Mouse (Mus musculus) limb, embryonic 14.5 days (tissue): ENCODE data around the gene Plxnc1. TPM values are rescaled to one million over a fixed set of nuclear protein-coding genes. Genes with fewer than 3 reads are reported as not detected.

Experiments
- ATAC-seq: fragments of 200-750 bp; cut with Nextera tagmentation; 2 replicates; pipeline ENCODE4 v1.8.0; 2017; ENCODE audit warnings: low read depth, moderate number of reproducible peaks, moderate TSS enrichment; ENCODE audit not compliant: low FRiP score
- DNase-seq: peaks from one replicate; pipeline ENCODE4 v3.0.0-alpha.2; 2015; ENCODE audit warnings: low spot score
- H3K27ac ChIP-seq: fragments of 300-500 bp; sonication (generic); replicated peaks from 2 replicates; pipeline ENCODE4 v1.5.1; 2014; ENCODE audit warnings: low read depth, mild to moderate bottlenecking, low read length, moderate library complexity, mixed read lengths
- H3K27me3 ChIP-seq: fragments of 300-500 bp; sonication (generic); 2 replicates; pipeline ENCODE4 v1.6.1; 2014; ENCODE audit warnings: low read length, mixed read lengths; ENCODE audit not compliant: control insufficient read depth, insufficient read depth
- H3K36me3 ChIP-seq: fragments of 300-500 bp; sonication (generic); 2 replicates; pipeline ENCODE4 v1.6.1; 2014; ENCODE audit warnings: mild to moderate bottlenecking, low read length, moderate library complexity, mixed read lengths; ENCODE audit not compliant: control insufficient read depth, insufficient read depth
- H3K4me1 ChIP-seq: fragments of 300-500 bp; sonication (generic); 2 replicates; pipeline ENCODE4 v1.6.1; 2014; ENCODE audit warnings: antibody characterized with exemption, low read length, mixed read lengths; ENCODE audit not compliant: control insufficient read depth, insufficient read depth
- H3K4me2 ChIP-seq: fragments of 300-500 bp; sonication (generic); replicated peaks from 2 replicates; pipeline ENCODE4 v1.6.1; 2014; ENCODE audit warnings: low read depth, mild to moderate bottlenecking, low read length, moderate library complexity; ENCODE audit not compliant: severe bottlenecking
- H3K4me3 ChIP-seq: fragments of 300-500 bp; sonication (generic); replicated peaks from 2 replicates; pipeline ENCODE4 v1.5.1; 2014; ENCODE audit warnings: low read length
- H3K9ac ChIP-seq: fragments of 300-500 bp; sonication (generic); 2 replicates; pipeline ENCODE4 v1.6.1; 2014; ENCODE audit warnings: mild to moderate bottlenecking, low read depth, low read length, moderate library complexity; ENCODE audit not compliant: severe bottlenecking
- H3K9me3 ChIP-seq: fragments of 300-500 bp; sonication (generic); 2 replicates; pipeline ENCODE4 v1.6.1; 2016; ENCODE audit warnings: low read length; ENCODE audit not compliant: control insufficient read depth
- POLR2A ChIP-seq: fragments of 200-500 bp; IDR thresholded peaks from 2 replicates; pipeline ENCODE4 v1.8.0; 2012; ENCODE audit warnings: inconsistent platforms, mild to moderate bottlenecking, moderate library complexity, borderline replicate concordance; ENCODE audit not compliant: insufficient read depth, insufficient read length; ENCODE audit errors: extremely low read depth
- WGBS: fragments of 180-500 bp; shearing (Covaris S2); extraction: QIAGEN DNeasy Blood & Tissue Kit; methylation state at CpG from one replicate; pipeline ENCODE4 v1.1.7; 2014; 5-methylcytosine and 5-hydroxymethylcytosine counted together
- polyA plus RNA-seq, 2 experiments: library from polyadenylated mRNA; depleted of rRNA in 1 of 2; stranded (reverse) in 1 of 2; unstranded in 1 of 2; fragments of >200 nt; fragmentation: Nextera tagmentation in 1 of 2; extraction: Ambion mirVana in 1 of 2; gene quantifications; 2 replicates each; pipeline versions ENCODE4 v1.2.1 to v1.2.3; 2012 to 2014

Plxnc1 gene
- polyA plus RNA-seq, 2 experiments: 3.0 to 4.7 TPM

- H3K9ac ChIP-seq: no peak overlapping the region
- no peak for DNase-seq
- no peak overlapping the region for H3K4me3 ChIP-seq
- no peak overlapping the region for H3K4me2 ChIP-seq
- TF ChIP-seq POLR2A: no peak
- ATAC-seq: no peak
- H3K27me3 ChIP-seq: no peaks in the 10 kb centered on the region
- no peaks in the 10 kb centered on the region; the same call in 1 of the 2 replicates for H3K4me1 ChIP-seq
- no peaks in the 10 kb centered on the region for H3K9me3 ChIP-seq
- WGBS: 96% methylated on average over 2 of the region's 2 CpGs
- no peaks in the 10 kb centered on the region for H3K36me3 ChIP-seq
- H3K27ac ChIP-seq: no peak overlapping the region
These were observed 34.8 kb downstream of the Plxnc1 start for GRCm38 (mm10) chr10:94909789-94910188.

- no peak for TF ChIP-seq POLR2A
- WGBS: 90% methylated on average over 11 of the region's 11 CpGs
These were observed 35.5 kb downstream of the Plxnc1 start for GRCm38 (mm10) chr10:94908976-94909717.

GRCm38 (mm10) chr10:94905689-94906473, 38.8 kb downstream of the Plxnc1 start:
- ATAC-seq (no peak), DNase-seq (peak; percentile 61)
- H3K9me3 ChIP-seq: no peaks in the 10 kb centered on the region
- H3K4me1 ChIP-seq: no peaks in the 10 kb centered on the region; the same call in 1 of the 2 replicates
- no peak for TF ChIP-seq POLR2A
- no peak overlapping the region for H3K4me3 ChIP-seq
- H3K36me3 ChIP-seq: no peaks in the 10 kb centered on the region
- no peak overlapping the region for H3K27ac ChIP-seq
- no peak overlapping the region; the same call in 1 of the 2 replicates for H3K4me2 ChIP-seq
- no peak overlapping the region for H3K9ac ChIP-seq
- 21% methylated on average over 21 of the region's 21 CpGs for WGBS
- no peaks in the 10 kb centered on the region for H3K27me3 ChIP-seq

More at GRCm38 (mm10) chr10:94908976-94909717, 35.5 kb downstream of the Plxnc1 start:
- Histone ChIP-seq H3K27ac (no peak overlapping the region), H3K27me3 (no peaks in the 10 kb centered on the region), H3K9me3 (no peaks in the 10 kb centered on the region), H3K9ac (no peak overlapping the region), H3K4me1 (no peaks in the 10 kb centered on the region; the same call in 1 of the 2 replicates), H3K36me3 (no peaks in the 10 kb centered on the region), H3K4me3 (no peak overlapping the region), H3K4me2 (no peak overlapping the region)
- ATAC-seq: no peak
- no peak for DNase-seq

- H3K27me3 ChIP-seq: no peaks in the 10 kb centered on the region
- no peak for TF ChIP-seq POLR2A
- no peaks in the 10 kb centered on the region for H3K9me3 ChIP-seq
- H3K9ac ChIP-seq: no peak overlapping the region
- WGBS: 38% methylated on average over 3 of the region's 5 CpGs
- no peak overlapping the region for H3K4me3 ChIP-seq
- ATAC-seq (no peak), DNase-seq (no peak)
- no peak overlapping the region for H3K4me2 ChIP-seq
- H3K4me1 ChIP-seq: no peaks in the 10 kb centered on the region; the same call in 1 of the 2 replicates
- no peak overlapping the region for H3K27ac ChIP-seq
- no peaks in the 10 kb centered on the region for H3K36me3 ChIP-seq
These were observed 39.4 kb downstream of the Plxnc1 start for GRCm38 (mm10) chr10:94905219-94905618.

- 0 out of 2 replicates have a peak, but pooled peaks cover 2% of the 10 kb centered on the region for H3K4me1 ChIP-seq
- H3K9me3 ChIP-seq: no peaks in the 10 kb centered on the region
- H3K9ac ChIP-seq: no peak overlapping the region
- H3K27me3 ChIP-seq: no peaks in the 10 kb centered on the region
- ATAC-seq (no peak), DNase-seq (no peak)
- H3K36me3 ChIP-seq: no peaks in the 10 kb centered on the region
- TF ChIP-seq POLR2A: no peak
- H3K27ac ChIP-seq: no peak overlapping the region
- no peak overlapping the region for H3K4me3 ChIP-seq
- 82% methylated on average over 6 of the region's 6 CpGs for WGBS
- no peak overlapping the region for H3K4me2 ChIP-seq
These were observed 47.7 kb downstream of the Plxnc1 start for GRCm38 (mm10) chr10:94896950-94897349.
